Mouse (Mus musculus) midbrain, embryonic 13.5 days (tissue): ENCODE data around the gene Zfp780b. TPM values are rescaled to one million over a fixed set of nuclear protein-coding genes. Genes with fewer than 3 reads are reported as not detected.
"Not testable (repeated sequence)": the region's sequence is repeated elsewhere in the genome, so short reads cannot be mapped to it uniquely, and the experiment has no call there.

Experiments
- ATAC-seq: fragments of 200-750 bp; cut with Nextera tagmentation; 2 replicates; pipeline ENCODE4 v1.8.0; 2017; ENCODE audit warnings: mild to moderate bottlenecking, moderate TSS enrichment, moderate library complexity
- H3K27ac ChIP-seq: fragments of 300-500 bp; sonication (generic); 2 replicates; pipeline ENCODE4 v1.5.1; 2015; ENCODE audit warnings: inconsistent platforms, mild to moderate bottlenecking, moderate library complexity
- H3K27me3 ChIP-seq: fragments of 300-500 bp; sonication (generic); 2 replicates; pipeline ENCODE4 v1.6.1; 2015; ENCODE audit warnings: mild to moderate bottlenecking, inconsistent platforms
- H3K36me3 ChIP-seq: fragments of 300-500 bp; sonication (generic); 2 replicates; pipeline ENCODE4 v1.6.1; 2015; ENCODE audit warnings: mild to moderate bottlenecking, inconsistent platforms
- H3K4me1 ChIP-seq: fragments of 300-500 bp; sonication (generic); replicated peaks from 2 replicates; pipeline ENCODE4 v1.6.1; 2015; ENCODE audit warnings: inconsistent platforms
- H3K4me2 ChIP-seq: fragments of 300-500 bp; sonication (generic); replicated peaks from 2 replicates; pipeline ENCODE4 v1.6.1; 2015; ENCODE audit warnings: moderate library complexity, mild to moderate bottlenecking, inconsistent platforms
- H3K4me3 ChIP-seq: fragments of 300-500 bp; sonication (generic); replicated peaks from 2 replicates; pipeline ENCODE4 v1.5.1; 2015; ENCODE audit warnings: mild to moderate bottlenecking, inconsistent platforms
- H3K9ac ChIP-seq: fragments of 300-500 bp; sonication (generic); replicated peaks from 2 replicates; pipeline ENCODE4 v1.6.1; 2015; ENCODE audit warnings: mild to moderate bottlenecking, inconsistent platforms
- H3K9me3 ChIP-seq: fragments of 300-500 bp; sonication (generic); 2 replicates; pipeline ENCODE4 v1.6.1; 2016; ENCODE audit warnings: mild to moderate bottlenecking, inconsistent platforms
- WGBS: fragments of 180-500 bp; shearing (Covaris S2); methylation state at CpG from one replicate; pipeline ENCODE4 v1.1.7; 2015; 5-methylcytosine and 5-hydroxymethylcytosine counted together
- polyA plus RNA-seq: library from polyadenylated mRNA; unstranded; fragments of >200 nt; fragmentation: Nextera tagmentation; extraction: Ambion mirVana; gene quantifications from 2 replicates; pipeline ENCODE4 v1.2.1, GENCODE M21; 2015

The Zfp780b gene
- polyA plus RNA-seq, 1 experiment from 2014 or later: 34.2 TPM

GRCm38 (mm10) chr7:27927041-27927440, 51.9 kb downstream of the Zfp780b start:
- not testable (repeated sequence) for H3K4me2 ChIP-seq, H3K27ac ChIP-seq, H3K9me3 ChIP-seq, H3K4me3 ChIP-seq, H3K4me1 ChIP-seq, ATAC-seq, H3K9ac ChIP-seq, H3K27me3 ChIP-seq
- WGBS: 51% methylated on average over 4 of the region's 4 CpGs
- peaks cover 24% of the 10 kb centered on the region for H3K36me3 ChIP-seq

GRCm38 (mm10) chr7:27910952-27911351, 68.0 kb downstream of the Zfp780b start:
- 75% methylated on average over 4 of the region's 4 CpGs for whole genome bisulfite sequencing
- not testable (repeated sequence) for ATAC-seq, H3K9me3 ChIP-seq, H3K27ac ChIP-seq, H3K9ac ChIP-seq, H3K4me1 ChIP-seq, H3K4me3 ChIP-seq, H3K27me3 ChIP-seq, H3K4me2 ChIP-seq
- H3K36me3 ChIP-seq: peaks cover 56% of the 10 kb centered on the region

Other genes starting within 250 kb of the Zfp780b start
- 142 and 143 TPM in 2 replicates for gene Zfp60, start 247.8 kb downstream of the Zfp780b start, polyA plus RNA-seq
- 2.6 and 2.8 TPM in 2 replicates for gene Zfp626, start 172.0 kb downstream of the Zfp780b start, polyA plus RNA-seq
- 12.0 and 12.1 TPM in 2 replicates for gene Zfp59, start 140.6 kb downstream of the Zfp780b start, polyA plus RNA-seq
- 1.4 and 2.0 TPM in 2 replicates for gene Zfp607a, start 121.6 kb downstream of the Zfp780b start, polyA plus RNA-seq
- 15.9 and 16.9 TPM in 2 replicates for gene Zfp974, start 49.7 kb downstream of the Zfp780b start, polyA plus RNA-seq
- 6.2 and 6.3 TPM in 2 replicates for gene Zfp850, start 34.9 kb upstream of the Zfp780b start, polyA plus RNA-seq
- gene Psmc4, start 70.9 kb upstream of the Zfp780b start, polyA plus RNA-seq: 335 and 342 TPM in 2 replicates
- gene Fcgbp, start 92.1 kb upstream of the Zfp780b start, polyA plus RNA-seq: 0.24 TPM in 1 of 2 replicates, not detected in the other
- 0.05 TPM in 2 replicates for gene 9530053A07Rik, start 150.3 kb upstream of the Zfp780b start, polyA plus RNA-seq
- gene Fbl, start 190.5 kb upstream of the Zfp780b start, polyA plus RNA-seq: 89.5 and 98.1 TPM in 2 replicates
- gene Dyrk1b, start 200.3 kb upstream of the Zfp780b start, polyA plus RNA-seq: 18.5 and 20.8 TPM in 2 replicates